Mouse (Mus musculus): Measurements from ENCODE around the gene Dusp3. TPM values are rescaled to one million over a fixed set of nuclear protein-coding genes. Genes with fewer than 3 reads are reported as not detected.

Gene Dusp3
- polyA plus RNA-seq, 1 experiment from 2014 or later: 16.5 TPM

GRCm38 (mm10) chr11:101952541-101953341 lies 34.1 kb downstream of the Dusp3 start:
- 0 out of 2 replicates have a peak overlapping the region, but pooled peaks have one; percentile 16 for H3K4me2 ChIP-seq (ENCODE audit: low read length)
- H3K9me3 ChIP-seq (ENCODE audit: control insufficient read depth, low read length): no peaks in the 10 kb centered on the region
- no peaks in the 10 kb centered on the region for H3K36me3 ChIP-seq (ENCODE audit: control insufficient read depth, insufficient read depth, low read length)
- peak; percentile 62 for DNase-seq
- ATAC-seq (ENCODE audit: low FRiP score, low TSS enrichment): no peak
- H3K4me3 ChIP-seq (replicated peaks; ENCODE audit: low read depth, low read length): no peak overlapping the region
- no peak overlapping the region for H3K9ac ChIP-seq (replicated peaks; ENCODE audit: low read length)
- 16% methylated on average over 24 of the region's 24 CpGs for WGBS
- peaks cover 4% of the 10 kb centered on the region; the same call in 1 of the 2 replicates for H3K27me3 ChIP-seq (ENCODE audit: control insufficient read depth, insufficient read depth, low read length)
- peaks cover 7% of the 10 kb centered on the region; the same call in 1 of the 2 replicates for H3K4me1 ChIP-seq (ENCODE audit: control insufficient read depth, insufficient read depth, low read length)
- no peak overlapping the region for H3K27ac ChIP-seq (replicated peaks; ENCODE audit: low read depth, low read length)

GRCm38 (mm10) chr11:101950021-101950420 lies 36.8 kb downstream of the Dusp3 start:
- Histone ChIP-seq H3K27ac (replicated peaks; ENCODE audit: low read depth, low read length) (no peak overlapping the region), H3K27me3 (ENCODE audit: control insufficient read depth, insufficient read depth, low read length) (peaks cover 4% of the 10 kb centered on the region; the same call in 1 of the 2 replicates), H3K9ac (replicated peaks; ENCODE audit: low read length) (no peak overlapping the region), H3K36me3 (ENCODE audit: control insufficient read depth, insufficient read depth, low read length) (no peaks in the 10 kb centered on the region), H3K4me2 (ENCODE audit: low read length) (no peak overlapping the region), H3K4me1 (ENCODE audit: control insufficient read depth, insufficient read depth, low read length) (peaks cover 7% of the 10 kb centered on the region; the same call in 1 of the 2 replicates), H3K9me3 (ENCODE audit: control insufficient read depth, low read length) (no peaks in the 10 kb centered on the region), H3K4me3 (replicated peaks; ENCODE audit: low read depth, low read length) (no peak overlapping the region)
- DNase-seq: no peak
- 91% methylated on average over 5 of the region's 5 CpGs for WGBS
- no peak for ATAC-seq (ENCODE audit: low FRiP score, low TSS enrichment)

GRCm38 (mm10) chr11:101946525-101946924 lies 40.3 kb downstream of the Dusp3 start:
- Histone ChIP-seq H3K4me2 (ENCODE audit: low read length) (no peak overlapping the region), H3K9ac (replicated peaks; ENCODE audit: low read length) (no peak overlapping the region), H3K36me3 (ENCODE audit: control insufficient read depth, insufficient read depth, low read length) (no peaks in the 10 kb centered on the region), H3K4me1 (ENCODE audit: control insufficient read depth, insufficient read depth, low read length) (no peaks in the 10 kb centered on the region), H3K27ac (replicated peaks; ENCODE audit: low read depth, low read length) (no peak overlapping the region), H3K4me3 (replicated peaks; ENCODE audit: low read depth, low read length) (no peak overlapping the region), H3K27me3 (ENCODE audit: control insufficient read depth, insufficient read depth, low read length) (no peaks in the 10 kb centered on the region), H3K9me3 (ENCODE audit: control insufficient read depth, low read length) (no peaks in the 10 kb centered on the region)
- 24% methylated on average over 5 of the region's 5 CpGs for WGBS
- DNase-seq (peak; percentile 51), ATAC-seq (ENCODE audit: low FRiP score, low TSS enrichment) (no peak)

- no peaks in the 10 kb centered on the region for H3K36me3 ChIP-seq (ENCODE audit: control insufficient read depth, insufficient read depth, low read length)
- no peaks in the 10 kb centered on the region for H3K4me1 ChIP-seq (ENCODE audit: control insufficient read depth, insufficient read depth, low read length)
- 38% methylated on average over 3 of the region's 3 CpGs for WGBS
- no peaks in the 10 kb centered on the region for H3K27me3 ChIP-seq (ENCODE audit: control insufficient read depth, insufficient read depth, low read length)
- DNase-seq: no peak
- no peak for ATAC-seq (ENCODE audit: low FRiP score, low TSS enrichment)
- H3K27ac ChIP-seq (replicated peaks; ENCODE audit: low read depth, low read length): no peak overlapping the region
- no peak overlapping the region for H3K4me3 ChIP-seq (replicated peaks; ENCODE audit: low read depth, low read length)
- H3K9me3 ChIP-seq (ENCODE audit: control insufficient read depth, low read length): no peaks in the 10 kb centered on the region
- H3K4me2 ChIP-seq (ENCODE audit: low read length): no peak overlapping the region
- no peak overlapping the region for H3K9ac ChIP-seq (replicated peaks; ENCODE audit: low read length)
These were observed 43.8 kb downstream of the Dusp3 start for GRCm38 (mm10) chr11:101943055-101943454.

- WGBS: under 1% methylated on average over 32 of the region's 32 CpGs
- Histone ChIP-seq H3K27me3 (ENCODE audit: control insufficient read depth, insufficient read depth, low read length) (no peaks in the 10 kb centered on the region), H3K27ac (replicated peaks; ENCODE audit: low read depth, low read length) (0 out of 2 replicates have a peak overlapping the region, but pooled peaks have one; percentile 8), H3K4me1 (ENCODE audit: control insufficient read depth, insufficient read depth, low read length) (peaks cover 4% of the 10 kb centered on the region; the same call in 1 of the 2 replicates), H3K9me3 (ENCODE audit: control insufficient read depth, low read length) (no peaks in the 10 kb centered on the region), H3K36me3 (ENCODE audit: control insufficient read depth, insufficient read depth, low read length) (no peaks in the 10 kb centered on the region), H3K4me2 (ENCODE audit: low read length) (peak overlapping the region; percentile 69), H3K9ac (replicated peaks; ENCODE audit: low read length) (peak overlapping the region; percentile 62), H3K4me3 (replicated peaks; ENCODE audit: low read depth, low read length) (peak overlapping the region; percentile 35)
- ATAC-seq (ENCODE audit: low FRiP score, low TSS enrichment) (no peak), DNase-seq (peak; percentile 73)
These were observed 49.7 kb downstream of the Dusp3 start for GRCm38 (mm10) chr11:101937108-101937507.

- H3K4me1 ChIP-seq (ENCODE audit: control insufficient read depth, insufficient read depth, low read length): peaks cover 4% of the 10 kb centered on the region; the same call in 1 of the 2 replicates
- no peak overlapping the region for H3K27ac ChIP-seq (replicated peaks; ENCODE audit: low read depth, low read length)
- H3K4me2 ChIP-seq (ENCODE audit: low read length): peak overlapping the region; percentile 69
- H3K9ac ChIP-seq (replicated peaks; ENCODE audit: low read length): no peak overlapping the region
- 31% methylated on average over 7 of the region's 7 CpGs for WGBS
- DNase-seq (no peak), ATAC-seq (ENCODE audit: low FRiP score, low TSS enrichment) (no peak)
- H3K9me3 ChIP-seq (ENCODE audit: control insufficient read depth, low read length): no peaks in the 10 kb centered on the region
- H3K27me3 ChIP-seq (ENCODE audit: control insufficient read depth, insufficient read depth, low read length): no peaks in the 10 kb centered on the region
- H3K4me3 ChIP-seq (replicated peaks; ENCODE audit: low read depth, low read length): no peak overlapping the region
- H3K36me3 ChIP-seq (ENCODE audit: control insufficient read depth, insufficient read depth, low read length): no peaks in the 10 kb centered on the region
These were observed 50.4 kb downstream of the Dusp3 start for GRCm38 (mm10) chr11:101936421-101936820.

- Histone ChIP-seq H3K9me3 (ENCODE audit: control insufficient read depth, low read length) (no peaks in the 10 kb centered on the region), H3K9ac (replicated peaks; ENCODE audit: low read length) (no peak overlapping the region), H3K4me1 (ENCODE audit: control insufficient read depth, insufficient read depth, low read length) (peaks cover 4% of the 10 kb centered on the region; the same call in 1 of the 2 replicates), H3K4me2 (ENCODE audit: low read length) (no peak overlapping the region), H3K27ac (replicated peaks; ENCODE audit: low read depth, low read length) (no peak overlapping the region), H3K27me3 (ENCODE audit: control insufficient read depth, insufficient read depth, low read length) (no peaks in the 10 kb centered on the region), H3K4me3 (replicated peaks; ENCODE audit: low read depth, low read length) (no peak overlapping the region), H3K36me3 (ENCODE audit: control insufficient read depth, insufficient read depth, low read length) (no peaks in the 10 kb centered on the region)
- ATAC-seq (ENCODE audit: low FRiP score, low TSS enrichment) (no peak), DNase-seq (no peak)
- 90% methylated on average over 3 of the region's 3 CpGs for WGBS
These were observed 51.1 kb downstream of the Dusp3 start for GRCm38 (mm10) chr11:101935743-101936142.

- H3K9ac ChIP-seq (replicated peaks; ENCODE audit: low read length): no peak overlapping the region
- DNase-seq: no peak
- no peak overlapping the region for H3K4me3 ChIP-seq (replicated peaks; ENCODE audit: low read depth, low read length)
- no peak overlapping the region for H3K27ac ChIP-seq (replicated peaks; ENCODE audit: low read depth, low read length)
- no peaks in the 10 kb centered on the region for H3K36me3 ChIP-seq (ENCODE audit: control insufficient read depth, insufficient read depth, low read length)
- WGBS: 55% methylated on average over 4 of the region's 4 CpGs
- no peaks in the 10 kb centered on the region for H3K9me3 ChIP-seq (ENCODE audit: control insufficient read depth, low read length)
- no peaks in the 10 kb centered on the region for H3K27me3 ChIP-seq (ENCODE audit: control insufficient read depth, insufficient read depth, low read length)
- no peak for ATAC-seq (ENCODE audit: low FRiP score, low TSS enrichment)
- H3K4me2 ChIP-seq (ENCODE audit: low read length): no peak overlapping the region
- H3K4me1 ChIP-seq (ENCODE audit: control insufficient read depth, insufficient read depth, low read length): peaks cover 3% of the 10 kb centered on the region; the same call in 1 of the 2 replicates
These were observed 54.8 kb downstream of the Dusp3 start for GRCm38 (mm10) chr11:101931978-101932377.
